Mouse (Mus musculus): Measurements from ENCODE around the gene Grin2c. TPM values are rescaled to one million over a fixed set of nuclear protein-coding genes. Genes with fewer than 3 reads are reported as not detected.

Gene Grin2c
- polyA plus RNA-seq, 1 experiment: 0.13 TPM

DNA sequence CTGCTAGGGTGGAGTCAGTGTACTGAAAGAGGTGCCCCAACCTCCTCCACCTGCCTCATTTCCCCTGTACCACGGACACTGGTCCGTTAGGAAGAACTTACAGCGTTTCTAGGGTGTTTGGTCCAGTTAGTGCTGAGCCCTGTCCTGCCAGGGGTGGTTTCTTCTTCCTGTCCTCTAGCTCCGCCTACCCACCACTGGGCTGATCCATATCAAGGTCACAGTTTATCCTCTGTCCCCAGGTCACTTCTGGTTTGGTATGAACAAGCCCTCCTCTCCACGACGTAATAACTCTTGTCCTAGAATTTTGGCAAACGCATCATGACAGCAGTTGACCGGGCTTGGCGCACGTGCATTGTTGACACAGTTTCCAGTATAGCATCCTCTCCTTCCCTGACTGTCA, 47.4 kb downstream of the Grin2c start:
- H3K36me3 ChIP-seq (ENCODE audit: control insufficient read depth, insufficient read depth, low read length, poor library complexity, severe bottlenecking): no peaks in the 10 kb centered on the region
- no peaks in the 10 kb centered on the region for H3K27me3 ChIP-seq (ENCODE audit: control insufficient read depth, insufficient read depth, low read length, poor library complexity, severe bottlenecking)
- no peaks in the 10 kb centered on the region for H3K9me3 ChIP-seq (replicated peaks; ENCODE audit: control insufficient read depth, insufficient read depth, low read length, poor library complexity, severe bottlenecking)
- no peak overlapping the region for H3K9ac ChIP-seq (ENCODE audit: low read depth, poor library complexity, severe bottlenecking)
- peaks cover 2% of the 10 kb centered on the region for H3K4me1 ChIP-seq (ENCODE audit: control insufficient read depth, insufficient read depth, low read length)
- no peak overlapping the region for H3K27ac ChIP-seq (ENCODE audit: insufficient read depth, low read length)
- H3K4me3 ChIP-seq (ENCODE audit: low read depth, low read length): no peak overlapping the region
- TF ChIP-seq POLR2A (IDR thresholded peaks at IDR 0.05; ENCODE audit: insufficient read depth, low read length) (no peak), CTCF (IDR thresholded peaks at IDR 0.05; ENCODE audit: low read depth, low read length) (no peak), EP300 (IDR thresholded peaks at IDR 0.05; ENCODE audit: insufficient read depth, low read depth, low read length) (no peak)

DNA sequence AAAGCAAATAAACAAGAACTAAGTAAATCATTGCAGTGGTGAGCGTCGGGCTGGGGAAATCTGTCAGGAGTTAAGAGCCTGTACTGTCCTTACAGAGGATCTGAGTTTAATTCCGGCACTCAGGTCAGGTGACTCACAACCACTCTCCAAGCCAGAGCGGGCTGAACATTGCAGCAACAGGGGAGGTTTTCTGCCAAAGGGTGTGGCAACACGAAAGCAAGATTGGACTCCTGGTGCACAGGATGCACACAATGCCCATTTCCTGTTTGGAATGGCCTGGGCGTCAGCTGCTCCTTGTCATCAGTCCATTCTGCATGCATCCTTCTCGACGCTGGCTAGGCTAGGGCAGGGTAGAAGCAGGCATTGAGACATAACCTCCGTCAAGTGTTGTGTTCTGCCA, 47.8 kb downstream of the Grin2c start:
- H3K27ac ChIP-seq (ENCODE audit: insufficient read depth, low read length): no peak overlapping the region
- no peak overlapping the region for H3K4me3 ChIP-seq (ENCODE audit: low read depth, low read length)
- no peaks in the 10 kb centered on the region for H3K36me3 ChIP-seq (ENCODE audit: control insufficient read depth, insufficient read depth, low read length, poor library complexity, severe bottlenecking)
- no peak overlapping the region for H3K9ac ChIP-seq (ENCODE audit: low read depth, poor library complexity, severe bottlenecking)
- no peaks in the 10 kb centered on the region for H3K9me3 ChIP-seq (replicated peaks; ENCODE audit: control insufficient read depth, insufficient read depth, low read length, poor library complexity, severe bottlenecking)
- H3K4me1 ChIP-seq (ENCODE audit: control insufficient read depth, insufficient read depth, low read length): peaks cover 2% of the 10 kb centered on the region
- TF ChIP-seq CTCF (IDR thresholded peaks at IDR 0.05; ENCODE audit: low read depth, low read length) (no peak), EP300 (IDR thresholded peaks at IDR 0.05; ENCODE audit: insufficient read depth, low read depth, low read length) (no peak), POLR2A (IDR thresholded peaks at IDR 0.05; ENCODE audit: insufficient read depth, low read length) (no peak)
- no peaks in the 10 kb centered on the region for H3K27me3 ChIP-seq (ENCODE audit: control insufficient read depth, insufficient read depth, low read length, poor library complexity, severe bottlenecking)

DNA sequence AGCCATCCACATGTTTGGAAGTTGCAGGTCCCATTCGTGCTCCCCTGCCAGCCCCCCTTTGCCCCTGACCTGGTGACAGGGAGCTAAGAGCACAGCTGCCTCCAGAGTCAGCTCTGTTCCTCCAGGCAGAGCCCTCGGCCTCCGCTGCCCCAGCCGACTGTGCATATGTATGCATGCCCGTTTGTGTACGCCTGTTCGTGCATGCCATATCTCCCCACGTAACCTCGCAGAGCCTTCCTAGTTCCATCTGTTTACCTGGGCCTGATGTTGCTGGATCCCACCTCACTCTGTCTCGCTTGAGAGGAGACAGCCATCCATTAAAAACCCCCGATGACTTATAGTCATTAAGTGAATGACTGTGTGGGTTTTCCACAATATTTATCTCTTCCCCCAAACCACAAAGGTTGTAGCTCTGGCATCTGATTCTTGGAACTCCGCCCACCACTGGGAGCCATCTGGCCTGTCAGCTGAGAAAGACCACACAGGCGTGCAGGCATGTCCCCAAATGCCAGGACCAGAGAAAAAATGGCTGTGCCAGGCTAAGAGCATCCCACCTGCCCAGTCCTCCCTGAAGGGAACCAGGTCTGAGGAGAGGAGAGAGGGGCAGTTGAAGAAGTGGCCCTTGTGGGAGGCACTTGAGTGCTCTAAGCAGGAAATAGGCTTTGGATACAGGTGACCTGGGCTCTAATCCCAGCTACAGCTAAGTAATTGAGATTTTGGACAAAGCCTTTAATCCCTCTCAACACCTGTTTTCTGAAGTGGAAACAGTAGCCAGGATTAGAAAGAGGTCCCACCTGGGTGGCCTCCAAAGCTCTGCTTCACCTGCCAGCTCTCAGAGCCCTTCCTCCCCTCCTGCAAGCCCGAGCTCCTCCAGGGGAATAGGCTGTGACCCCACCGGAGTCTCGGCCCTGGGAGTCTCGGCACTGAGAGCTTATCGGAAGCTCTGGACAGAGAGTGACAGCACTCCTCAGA, 49.3 kb downstream of the Grin2c start:
- TF ChIP-seq CTCF (IDR thresholded peaks at IDR 0.05; ENCODE audit: low read depth, low read length) (no peak), POLR2A (IDR thresholded peaks at IDR 0.05; ENCODE audit: insufficient read depth, low read length) (no peak)
- Histone ChIP-seq H3K36me3 (ENCODE audit: control insufficient read depth, insufficient read depth, low read length, poor library complexity, severe bottlenecking) (no peaks in the 10 kb centered on the region), H3K9ac (ENCODE audit: low read depth, poor library complexity, severe bottlenecking) (no peak overlapping the region), H3K9me3 (replicated peaks; ENCODE audit: control insufficient read depth, insufficient read depth, low read length, poor library complexity, severe bottlenecking) (no peaks in the 10 kb centered on the region), H3K4me1 (ENCODE audit: control insufficient read depth, insufficient read depth, low read length) (peaks cover 2% of the 10 kb centered on the region), H3K27ac (ENCODE audit: insufficient read depth, low read length) (no peak overlapping the region), H3K4me3 (ENCODE audit: low read depth, low read length) (no peak overlapping the region), H3K27me3 (ENCODE audit: control insufficient read depth, insufficient read depth, low read length, poor library complexity, severe bottlenecking) (no peaks in the 10 kb centered on the region)

DNA sequence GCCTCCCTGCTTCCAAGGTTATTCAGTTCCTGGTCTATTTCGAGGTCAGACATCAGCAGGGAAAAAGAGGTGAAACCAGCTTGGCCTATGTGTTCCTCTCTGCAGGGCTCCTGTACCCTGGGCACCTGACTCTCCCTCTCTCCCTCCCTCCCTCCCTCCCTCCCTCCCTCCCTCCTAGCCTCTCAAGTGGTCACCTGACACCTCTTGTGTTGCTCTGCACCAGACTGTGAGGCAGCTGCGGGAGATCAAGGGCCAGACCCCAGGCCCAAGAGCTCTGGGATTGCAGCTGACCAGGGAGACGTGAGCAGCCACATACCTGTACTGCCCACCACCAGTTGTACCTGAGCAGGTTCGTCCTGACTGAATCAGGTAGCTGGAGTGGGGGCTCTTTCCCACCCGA, 51.9 kb downstream of the Grin2c start:
- H3K9me3 ChIP-seq (replicated peaks; ENCODE audit: control insufficient read depth, insufficient read depth, low read length, poor library complexity, severe bottlenecking): no peaks in the 10 kb centered on the region
- no peaks in the 10 kb centered on the region for H3K36me3 ChIP-seq (ENCODE audit: control insufficient read depth, insufficient read depth, low read length, poor library complexity, severe bottlenecking)
- H3K4me1 ChIP-seq (ENCODE audit: control insufficient read depth, insufficient read depth, low read length): peaks cover 3% of the 10 kb centered on the region
- H3K9ac ChIP-seq (ENCODE audit: low read depth, poor library complexity, severe bottlenecking): no peak overlapping the region
- TF ChIP-seq EP300 (IDR thresholded peaks at IDR 0.05; ENCODE audit: insufficient read depth, low read depth, low read length) (no peak), CTCF (IDR thresholded peaks at IDR 0.05; ENCODE audit: low read depth, low read length) (no peak), POLR2A (IDR thresholded peaks at IDR 0.05; ENCODE audit: insufficient read depth, low read length) (no peak)
- H3K27ac ChIP-seq (ENCODE audit: insufficient read depth, low read length): no peak overlapping the region
- no peaks in the 10 kb centered on the region for H3K27me3 ChIP-seq (ENCODE audit: control insufficient read depth, insufficient read depth, low read length, poor library complexity, severe bottlenecking)
- H3K4me3 ChIP-seq (ENCODE audit: low read depth, low read length): no peak overlapping the region

- no peak overlapping the region for H3K27ac ChIP-seq (ENCODE audit: insufficient read depth, low read length)
- no peaks in the 10 kb centered on the region for H3K9me3 ChIP-seq (replicated peaks; ENCODE audit: control insufficient read depth, insufficient read depth, low read length, poor library complexity, severe bottlenecking)
- H3K9ac ChIP-seq (ENCODE audit: low read depth, poor library complexity, severe bottlenecking): no peak overlapping the region
- H3K4me1 ChIP-seq (ENCODE audit: control insufficient read depth, insufficient read depth, low read length): peaks cover 2% of the 10 kb centered on the region
- no peaks in the 10 kb centered on the region for H3K36me3 ChIP-seq (ENCODE audit: control insufficient read depth, insufficient read depth, low read length, poor library complexity, severe bottlenecking)
- H3K27me3 ChIP-seq (ENCODE audit: control insufficient read depth, insufficient read depth, low read length, poor library complexity, severe bottlenecking): no peaks in the 10 kb centered on the region
- no peak for TF ChIP-seq EP300 (IDR thresholded peaks at IDR 0.05; ENCODE audit: insufficient read depth, low read depth, low read length)
- TF ChIP-seq CTCF (IDR thresholded peaks at IDR 0.05; ENCODE audit: low read depth, low read length): no peak
- H3K4me3 ChIP-seq (ENCODE audit: low read depth, low read length): no peak overlapping the region
Observed at GRCm38 (mm10) chr11:115212116-115212515, 54.9 kb downstream of the Grin2c start.

- H3K27ac ChIP-seq (ENCODE audit: insufficient read depth, low read length): no peak overlapping the region
- no peaks in the 10 kb centered on the region for H3K36me3 ChIP-seq (ENCODE audit: control insufficient read depth, insufficient read depth, low read length, poor library complexity, severe bottlenecking)
- no peaks in the 10 kb centered on the region for H3K27me3 ChIP-seq (ENCODE audit: control insufficient read depth, insufficient read depth, low read length, poor library complexity, severe bottlenecking)
- H3K4me1 ChIP-seq (ENCODE audit: control insufficient read depth, insufficient read depth, low read length): peaks cover 2% of the 10 kb centered on the region
- H3K9ac ChIP-seq (ENCODE audit: low read depth, poor library complexity, severe bottlenecking): no peak overlapping the region
- H3K4me3 ChIP-seq (ENCODE audit: low read depth, low read length): no peak overlapping the region
- TF ChIP-seq EP300 (IDR thresholded peaks at IDR 0.05; ENCODE audit: insufficient read depth, low read depth, low read length) (no peak), POLR2A (IDR thresholded peaks at IDR 0.05; ENCODE audit: insufficient read depth, low read length) (no peak), CTCF (IDR thresholded peaks at IDR 0.05; ENCODE audit: low read depth, low read length) (no peak)
- H3K9me3 ChIP-seq (replicated peaks; ENCODE audit: control insufficient read depth, insufficient read depth, low read length, poor library complexity, severe bottlenecking): no peaks in the 10 kb centered on the region
Observed at GRCm38 (mm10) chr11:115209958-115210357, 57.1 kb downstream of the Grin2c start.

Measured in ES-Bruce4 (cell line).